Mouse (Mus musculus) midbrain, embryonic 11.5 days (tissue): ENCODE measurements around the gene Nrap. TPM values are rescaled to one million over a fixed set of nuclear protein-coding genes. Genes with fewer than 3 reads are reported as not detected.

Source experiments
- ATAC-seq: fragments of 200-750 bp; cut with Nextera tagmentation; 2 replicates; pipeline ENCODE4 v1.8.0; 2017; ENCODE audit warnings: moderate TSS enrichment, moderate library complexity; ENCODE audit not compliant: low FRiP score
- DNase-seq: peaks from one replicate; pipeline ENCODE4 v3.0.0; 2015; ENCODE audit warnings: low spot score; ENCODE audit errors: missing footprints
- H3K27ac ChIP-seq: fragments of 300-500 bp; sonication (generic); 2 replicates; pipeline ENCODE4 v1.5.1; 2014; ENCODE audit warnings: low read depth, low read length
- H3K27me3 ChIP-seq: fragments of 300-500 bp; sonication (generic); 2 replicates; pipeline ENCODE4 v1.6.1; 2014; ENCODE audit warnings: mild to moderate bottlenecking, low read length, moderate library complexity, mixed read lengths; ENCODE audit not compliant: control insufficient read depth, insufficient read depth
- H3K36me3 ChIP-seq: fragments of 300-500 bp; sonication (generic); 2 replicates; pipeline ENCODE4 v1.6.1; 2014; ENCODE audit warnings: mild to moderate bottlenecking, low read length, moderate library complexity, mixed read lengths; ENCODE audit not compliant: control insufficient read depth, insufficient read depth
- H3K4me1 ChIP-seq: fragments of 300-500 bp; sonication (generic); 2 replicates; pipeline ENCODE4 v1.6.1; 2014; ENCODE audit warnings: low read length; ENCODE audit not compliant: control insufficient read depth, insufficient read depth
- H3K4me2 ChIP-seq: fragments of 300-500 bp; sonication (generic); 2 replicates; pipeline ENCODE4 v1.6.1; 2014; ENCODE audit warnings: mild to moderate bottlenecking, moderate library complexity
- H3K4me3 ChIP-seq: fragments of 300-500 bp; sonication (generic); 2 replicates; pipeline ENCODE4 v1.5.1; 2014; ENCODE audit warnings: low read depth, low read length
- H3K9ac ChIP-seq: fragments of 300-500 bp; sonication (generic); 2 replicates; pipeline ENCODE4 v1.6.1; 2014; ENCODE audit warnings: low read length
- H3K9me3 ChIP-seq: fragments of 300-500 bp; sonication (generic); 2 replicates; pipeline ENCODE4 v1.6.1; 2016; ENCODE audit warnings: low read length; ENCODE audit not compliant: control insufficient read depth
- WGBS: fragments of 180-500 bp; shearing (Covaris S2); extraction: QIAGEN DNeasy Blood & Tissue Kit; methylation state at CpG from one replicate; pipeline ENCODE4 v1.1.7; 2014; 5-methylcytosine and 5-hydroxymethylcytosine counted together
- polyA plus RNA-seq: library from polyadenylated mRNA; unstranded; fragments of >200 nt; fragmentation: Nextera tagmentation; extraction: Ambion mirVana; gene quantifications from 2 replicates; pipeline ENCODE4 v1.2.1, GENCODE M21; 2014

The Nrap gene
- polyA plus RNA-seq, 1 experiment from 2014 or later: 0.16 TPM

DNA sequence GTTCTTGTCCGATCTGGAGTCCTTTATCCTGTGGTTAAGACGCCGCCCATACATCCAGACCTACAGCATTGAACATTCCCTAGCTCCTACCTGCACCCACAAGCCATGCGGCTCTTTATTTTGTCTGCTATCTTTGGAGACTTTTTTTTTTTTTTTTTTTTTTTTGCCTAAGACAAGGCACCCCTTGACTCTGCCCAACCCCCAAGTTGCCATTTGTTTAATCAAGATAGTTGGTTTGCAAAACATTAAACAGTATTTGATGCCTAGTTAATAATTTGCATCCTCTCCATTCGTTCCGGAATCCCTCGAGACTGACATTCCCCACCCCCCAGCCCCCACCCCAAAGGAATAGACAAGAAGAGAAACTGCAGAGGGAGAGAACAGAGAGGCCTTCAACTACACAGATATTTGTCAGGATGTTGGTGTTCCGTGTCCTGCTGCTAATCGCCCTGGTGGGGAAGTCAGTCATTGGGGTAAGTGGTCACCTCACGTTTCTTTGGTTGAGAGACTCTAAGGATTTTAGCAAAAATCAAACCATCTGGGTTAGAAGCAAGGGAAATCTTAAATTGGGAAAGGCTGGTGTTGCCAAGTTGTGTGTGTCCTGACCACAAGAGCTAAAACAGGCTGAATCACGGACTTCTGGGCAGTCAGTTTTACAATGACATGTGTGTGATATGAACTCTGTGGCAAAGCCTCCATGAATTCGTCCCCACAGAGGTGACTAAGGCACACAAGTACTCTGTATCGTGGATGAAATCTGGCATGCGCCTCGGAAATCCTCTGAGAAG, 102.1 kb downstream of the Nrap start:
- H3K4me3 ChIP-seq: no peak overlapping the region
- no peaks in the 10 kb centered on the region for H3K4me1 ChIP-seq
- no peak overlapping the region for H3K27ac ChIP-seq
- ATAC-seq (no peak), DNase-seq (no peak)
- no peak overlapping the region for H3K9ac ChIP-seq
- no peak overlapping the region for H3K4me2 ChIP-seq
- no peaks in the 10 kb centered on the region for H3K36me3 ChIP-seq
- no peaks in the 10 kb centered on the region for H3K27me3 ChIP-seq
- H3K9me3 ChIP-seq: no peaks in the 10 kb centered on the region
- WGBS: 82% methylated on average over 15 of the region's 15 CpGs

DNA sequence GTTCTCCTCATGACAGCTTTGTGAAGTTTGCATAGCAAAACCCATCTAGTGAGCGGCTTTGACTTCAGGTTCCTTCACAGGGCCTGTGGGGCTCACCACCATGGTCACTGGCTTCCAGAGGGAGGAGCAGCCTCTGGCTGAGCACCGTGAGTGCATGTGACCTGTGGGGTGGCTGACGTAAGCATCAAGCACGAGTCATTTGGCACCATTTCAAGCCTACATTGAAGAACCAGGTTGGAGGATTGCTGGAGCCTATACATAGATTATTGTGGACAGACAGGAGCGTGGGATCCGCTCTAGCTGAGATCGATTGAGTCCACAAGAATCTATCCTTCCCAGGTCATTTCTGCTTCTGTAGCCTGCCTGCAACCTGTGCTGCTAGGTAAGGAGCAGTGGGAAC, 103.0 kb downstream of the Nrap start, which contains the start of gene Habp2:
Gene Habp2, plus strand, starts transcription at position 272 of the 400 bp plus-strand sequence.
- no peak within 1 kb of the TSS for H3K9ac ChIP-seq
- DNase-seq: no peak
- H3K4me2 ChIP-seq: no peak within 1 kb of the TSS
- WGBS: 91% methylated on average over 7 of the region's 7 CpGs
- no peaks in the 10 kb centered on the region for H3K4me1 ChIP-seq
- no peaks in the 10 kb centered on the region for H3K9me3 ChIP-seq
- H3K4me3 ChIP-seq: no peak within 1 kb of the TSS
- no peaks in the 10 kb centered on the region for H3K27me3 ChIP-seq
- no peak for ATAC-seq
- no peaks in the 10 kb centered on the region for H3K36me3 ChIP-seq
- H3K27ac ChIP-seq: no peak within 1 kb of the TSS

DNA sequence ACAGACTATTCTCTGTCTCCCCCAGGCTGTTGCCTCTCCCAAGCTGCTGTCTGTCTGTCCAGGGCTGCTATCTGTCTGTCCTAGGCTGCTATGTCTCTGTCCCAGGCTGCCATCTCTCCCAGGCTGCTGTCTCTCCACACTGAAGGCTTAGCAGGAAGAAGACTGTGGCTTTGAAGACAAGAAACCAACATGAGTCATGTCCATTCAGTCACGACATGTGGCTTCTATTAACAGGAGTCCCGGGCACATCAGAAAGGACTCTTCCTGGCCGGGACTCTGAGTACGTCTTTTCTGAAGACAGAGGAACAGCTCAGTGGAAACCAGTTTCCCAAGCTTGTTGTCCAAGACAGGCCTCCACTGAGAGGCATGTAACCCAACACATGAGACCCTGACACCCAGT, 104.6 kb downstream of the Nrap start:
- no peak overlapping the region for H3K4me2 ChIP-seq
- ATAC-seq: no peak
- H3K27me3 ChIP-seq: no peaks in the 10 kb centered on the region
- peak; percentile 49 for DNase-seq
- no peak overlapping the region for H3K9ac ChIP-seq
- H3K9me3 ChIP-seq: no peaks in the 10 kb centered on the region
- no peak overlapping the region for H3K4me3 ChIP-seq
- H3K36me3 ChIP-seq: no peaks in the 10 kb centered on the region
- 77% methylated on average over 4 of the region's 4 CpGs for WGBS
- no peaks in the 10 kb centered on the region for H3K4me1 ChIP-seq
- no peak overlapping the region for H3K27ac ChIP-seq

DNA sequence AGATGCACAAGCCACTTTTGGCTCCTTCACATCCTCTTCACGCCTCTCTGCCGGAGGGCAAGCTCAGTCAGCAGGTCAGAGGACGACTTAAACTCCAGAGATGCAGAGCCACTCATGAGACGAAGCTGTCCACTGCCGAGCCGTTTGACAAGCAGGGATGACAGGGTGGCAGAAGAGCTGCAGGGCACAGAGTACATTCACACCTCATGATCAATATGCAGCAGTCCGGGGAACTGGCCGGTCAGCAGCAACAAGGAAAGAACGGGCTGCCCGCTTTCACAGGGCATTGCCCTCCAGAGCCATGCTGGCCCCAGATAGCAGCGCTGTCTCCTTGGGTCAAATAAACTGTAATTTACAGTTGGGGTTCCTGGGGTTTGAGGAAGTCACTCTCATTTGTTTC, 111.5 kb downstream of the Nrap start:
- no peaks in the 10 kb centered on the region for H3K4me1 ChIP-seq
- no peaks in the 10 kb centered on the region for H3K9me3 ChIP-seq
- H3K36me3 ChIP-seq: no peaks in the 10 kb centered on the region
- 93% methylated on average over 11 of the region's 11 CpGs for WGBS
- H3K9ac ChIP-seq: no peak overlapping the region
- no peak overlapping the region for H3K4me2 ChIP-seq
- ATAC-seq (no peak), DNase-seq (no peak)
- no peak overlapping the region for H3K27ac ChIP-seq
- no peak overlapping the region for H3K4me3 ChIP-seq
- no peaks in the 10 kb centered on the region for H3K27me3 ChIP-seq

DNA sequence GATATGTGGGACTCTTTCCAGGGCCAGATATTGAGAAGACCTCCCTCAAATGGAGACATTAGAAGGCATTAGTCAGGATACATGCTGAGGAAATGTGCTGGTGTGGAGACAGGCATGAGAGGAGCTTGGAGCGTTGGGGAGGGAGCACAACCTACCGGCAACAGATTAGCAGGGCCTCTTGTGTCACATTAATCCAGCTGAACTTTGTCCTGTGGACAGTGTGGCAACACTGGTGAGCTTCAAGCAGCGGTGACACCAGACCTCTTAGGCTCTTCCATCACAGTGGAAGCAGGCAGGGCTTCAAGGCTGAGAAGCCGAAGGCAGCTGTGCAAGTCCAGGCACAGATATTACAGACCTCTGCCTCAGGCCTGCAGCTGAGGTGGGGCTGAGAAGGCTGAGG, 111.9 kb downstream of the Nrap start:
- Histone ChIP-seq H3K4me2 (no peak overlapping the region), H3K27ac (no peak overlapping the region), H3K4me1 (no peaks in the 10 kb centered on the region), H3K9me3 (no peaks in the 10 kb centered on the region), H3K36me3 (no peaks in the 10 kb centered on the region), H3K4me3 (no peak overlapping the region), H3K9ac (no peak overlapping the region), H3K27me3 (no peaks in the 10 kb centered on the region)
- 88% methylated on average over 4 of the region's 4 CpGs for WGBS
- ATAC-seq (no peak), DNase-seq (no peak)

DNA sequence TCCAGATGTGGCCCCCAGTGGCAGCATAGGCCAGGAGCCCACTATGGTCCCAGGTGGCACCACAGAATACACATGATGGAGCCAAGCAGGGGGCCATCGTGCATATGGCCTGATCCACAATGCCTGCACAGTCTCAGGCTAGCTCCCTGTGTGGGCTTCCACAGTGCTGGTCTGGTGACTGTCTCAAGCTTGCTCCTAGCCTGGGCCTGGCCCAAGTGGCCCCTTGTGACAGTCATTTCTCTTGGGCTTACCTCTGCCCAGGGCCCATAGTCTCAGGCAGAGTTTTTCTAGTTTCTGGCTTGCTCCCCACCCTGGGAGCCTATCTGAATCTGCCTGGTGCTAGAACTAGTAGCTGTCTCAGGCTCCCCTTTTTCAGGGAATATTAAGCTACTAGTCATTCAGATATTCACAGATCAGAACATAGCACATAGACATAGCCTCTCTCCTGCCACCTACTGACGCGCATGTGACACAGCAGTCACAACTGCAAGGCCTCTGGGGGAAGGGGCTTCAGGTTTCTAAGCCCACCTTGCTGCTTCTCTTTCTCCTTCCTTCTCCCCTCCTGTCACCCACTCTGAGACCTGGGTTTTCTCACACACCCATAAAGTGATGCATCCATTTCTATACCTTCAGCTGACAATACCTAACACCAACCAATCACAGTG, 112.6 kb downstream of the Nrap start:
- no peaks in the 10 kb centered on the region for H3K9me3 ChIP-seq
- no peak for ATAC-seq
- H3K4me3 ChIP-seq: no peak overlapping the region
- H3K27ac ChIP-seq: no peak overlapping the region
- H3K4me2 ChIP-seq: no peak overlapping the region
- no peak overlapping the region for H3K9ac ChIP-seq
- no peaks in the 10 kb centered on the region for H3K4me1 ChIP-seq
- WGBS: 53% methylated on average over 3 of the region's 3 CpGs
- no peaks in the 10 kb centered on the region for H3K27me3 ChIP-seq
- no peaks in the 10 kb centered on the region for H3K36me3 ChIP-seq
- peak; percentile 60 for DNase-seq

DNA sequence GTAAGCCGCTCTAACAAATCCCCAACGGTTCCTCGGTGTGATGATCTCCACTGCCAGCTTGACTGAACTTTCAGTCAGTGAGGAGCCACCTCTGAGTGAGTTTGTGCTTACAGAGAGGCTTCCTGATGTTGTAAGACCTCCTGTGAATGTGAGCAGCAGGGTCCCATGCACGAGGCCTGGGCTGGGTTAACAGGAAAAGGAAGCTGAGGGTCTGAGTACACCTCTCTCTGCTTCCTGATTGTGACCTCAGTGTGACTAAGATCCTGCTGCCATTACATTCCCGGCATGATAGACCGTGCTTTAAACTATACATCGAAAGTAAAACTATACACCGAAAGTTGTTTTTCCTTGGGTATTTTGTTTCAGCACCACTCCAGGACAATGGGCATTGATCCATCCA, 117.8 kb downstream of the Nrap start:
- no peak overlapping the region for H3K4me3 ChIP-seq
- no peaks in the 10 kb centered on the region for H3K36me3 ChIP-seq
- H3K9ac ChIP-seq: no peak overlapping the region
- no peaks in the 10 kb centered on the region for H3K9me3 ChIP-seq
- no peak overlapping the region for H3K27ac ChIP-seq
- H3K4me1 ChIP-seq: no peaks in the 10 kb centered on the region
- peak; percentile 28 for DNase-seq
- no peak overlapping the region for H3K4me2 ChIP-seq
- no peak for ATAC-seq
- WGBS: 88% methylated on average over 8 of the region's 8 CpGs
- H3K27me3 ChIP-seq: no peaks in the 10 kb centered on the region

Other genes starting within 250 kb of the Nrap start
- gene Habp2, start 102.9 kb downstream of the Nrap start, polyA plus RNA-seq: not detected in 2 replicates
- 13.9 and 20.3 TPM in 2 replicates for gene Casp7, start 7.1 kb upstream of the Nrap start, polyA plus RNA-seq
- gene Plekhs1, start 71.6 kb upstream of the Nrap start, polyA plus RNA-seq: 0.10 and 0.19 TPM in 2 replicates
- 16.5 and 21.0 TPM in 2 replicates for gene Dclre1a, start 158.2 kb upstream of the Nrap start, polyA plus RNA-seq
- gene Nhlrc2, start 158.2 kb upstream of the Nrap start, polyA plus RNA-seq: 13.3 and 14.7 TPM in 2 replicates